Mouse (Mus musculus) G1E (cell line): ENCODE measurements around the gene Sh3bgrl.

ENCODE experiments used
- CTCF ChIP-seq: IDR thresholded peaks from 2 replicates; pipeline ENCODE4 v1.5.1; 2012; ENCODE audit warnings: low read depth, low read length, inconsistent platforms, mixed read lengths
- GATA1 ChIP-seq: IDR thresholded peaks from 2 replicates; pipeline ENCODE4 v1.6.1; 2012; ENCODE audit warnings: borderline replicate concordance, low read length, inconsistent platforms, mixed read lengths
- GATA2 ChIP-seq: IDR thresholded peaks from 2 replicates; pipeline ENCODE4 v1.6.1; 2012; ENCODE audit warnings: low read depth, low read length, inconsistent platforms, borderline replicate concordance
- POLR2AphosphoS5 ChIP-seq: IDR thresholded peaks from 2 replicates; pipeline ENCODE4 v1.6.1; 2012; ENCODE audit warnings: low read depth, low read length, inconsistent platforms; ENCODE audit not compliant: insufficient replicate concordance
- TAL1 ChIP-seq: conservative IDR thresholded peaks from 2 replicates; pipeline ENCODE4 v1.6.1; 2012; ENCODE audit warnings: low read depth, low read length, inconsistent platforms, mixed read lengths

GRCm38 (mm10) chrX:109142281-109142680 lies 47.1 kb downstream of the Sh3bgrl start:
- TF ChIP-seq TAL1 (no peak), CTCF (no peak), POLR2AphosphoS5 (no peak), GATA1 (no peak), GATA2 (no peak)
